Comparison of ENCODE assay signal across 8 mouse cellular contexts in genomic region chr4:43561997-43562768, GRCm38 (mm10). TPM values are rescaled to one million over a fixed set of nuclear protein-coding genes. Genes with fewer than 3 reads are reported as not detected.
A peak's percentile ranks its signal among the peaks of the same experiment; 100 is the strongest.
DNase-seq lines count a peak whose midpoint lies in the region; ATAC-seq lines count a peak whose summit lies in the region.

Gene Creb3, plus strand, starts transcription at chr4:43562332.
Gene Tln1, minus strand, starts transcription at chr4:43562691.

- H3K27ac ChIP-seq in hindbrain, embryonic 14.5 days: peak within 1 kb of the TSS; percentile 96

- WGBS in hindbrain, embryonic 14.5 days: under 1% methylated on average over 56 of the region's 62 CpGs

- H3K9me3 ChIP-seq in hindbrain, embryonic 14.5 days (ENCODE audit: control insufficient read depth, low read length): no peaks in the 10 kb centered on the region

- H3K36me3 ChIP-seq in hindbrain, embryonic 14.5 days (replicated peaks; ENCODE audit: control insufficient read depth, insufficient read depth): peaks cover 40% of the 10 kb centered on the region

- ATAC-seq in hindbrain, embryonic 14.5 days (ENCODE audit: low FRiP score): peak; percentile 96

- peaks cover 34% of the 10 kb centered on the region for H3K4me1 ChIP-seq in hindbrain, embryonic 14.5 days (replicated peaks; ENCODE audit: control insufficient read depth, insufficient read depth, low read length)

- no peaks in the 10 kb centered on the region for H3K27me3 ChIP-seq in hindbrain, embryonic 14.5 days (ENCODE audit: control insufficient read depth, insufficient read depth, low read length)

- peak within 1 kb of the TSS; percentile 78 for H3K4me2 ChIP-seq in hindbrain, embryonic 14.5 days (replicated peaks)

- H3K4me3 ChIP-seq in hindbrain, embryonic 14.5 days (replicated peaks; ENCODE audit: low read length): peak within 1 kb of the TSS; percentile 81

- H3K9ac ChIP-seq in hindbrain, embryonic 14.5 days: peak within 1 kb of the TSS; percentile 87

- peak; percentile 99 for DNase-seq in R1 (ENCODE audit: low read depth, low spot score)
- peak; percentile 96 for DNase-seq in cerebellum, postnatal 25 days
- peak; percentile 86 to 94 for DNase-seq in frontal cortex, postnatal 25 days (ENCODE audit: low spot score in 2 of 2)
- DNase-seq in hindbrain, embryonic 14.5 days (ENCODE audit: low spot score): peak; percentile 95
- peak; percentile 96 to 97 for DNase-seq in layer of hippocampus, postnatal 36 days
- DNase-seq in lung, postnatal 36 days: peak; percentile 98
- DNase-seq in retina, postnatal 1 day: peak; percentile 98
- peak; percentile 92 to 94 for DNase-seq in urinary bladder, adult 18-20 months (ENCODE audit: low spot score in 2 of 2)

RNA-seq across cellular contexts. Expression of gene Creb3, which starts in this region (rescaled TPM):
- 80.0 and 82.3 TPM in 2 replicates for polyA plus RNA-seq in hindbrain, embryonic 14.5 days (2014; fragmentation: Nextera tagmentation; extraction: Ambion mirVana)
- 10 to 100 TPM; 72.6 to 73.2 TPM for total RNA-seq in layer of hippocampus, postnatal 36 days (2021)

RNA-seq across cellular contexts. Expression of gene Tln1, which starts in this region (rescaled TPM):
- 57.5 and 62.8 TPM in 2 replicates for polyA plus RNA-seq in hindbrain, embryonic 14.5 days (2014; fragmentation: Nextera tagmentation; extraction: Ambion mirVana)
- total RNA-seq in layer of hippocampus, postnatal 36 days (2021): 10 to 100 TPM; 44.8 to 49.0 TPM

Comparison
In these comparisons a context has a peak if more than half of its experiments do, and no peak if none do; other contexts are left out.
1. Peak in every context shown above with its lines: DNase-seq, ATAC-seq, H3K4me3 ChIP-seq and H3K27ac ChIP-seq.